Mouse (Mus musculus): ENCODE measurements at regions not wholly inside any gene's neighbourhood (a gene's known extent, or its start where the extent isn't known, plus 50 kb on each side); places are given as distances from the start of the nearest gene placed in this dataset.
"Not testable (repeated sequence)": the region's sequence is repeated elsewhere in the genome, so short reads cannot be mapped to it uniquely, and the experiment has no call there.

DNA sequence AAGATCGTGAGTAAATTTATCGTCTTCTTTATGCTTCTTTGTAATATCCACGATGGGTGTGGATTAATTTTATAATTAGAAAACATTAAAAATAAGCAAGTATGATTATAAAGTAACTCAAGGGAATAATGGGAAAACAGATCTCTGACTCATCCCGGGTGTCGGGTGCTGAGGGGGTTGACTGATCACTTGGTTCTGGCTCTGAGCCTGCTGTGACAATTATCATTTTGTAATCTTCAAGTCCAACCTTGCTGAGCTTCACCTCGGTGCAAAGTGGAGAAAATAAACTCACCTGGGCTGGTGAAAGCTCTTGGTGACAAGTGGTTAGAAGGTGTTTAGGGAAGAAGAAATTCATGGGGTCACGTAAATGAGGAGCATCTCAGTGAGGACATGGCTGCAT is 390.6 kb upstream of the Cdh5 start:
- TF ChIP-seq CTCF (IDR thresholded peaks at IDR 0.05; ENCODE audit: control insufficient read depth, insufficient read depth, insufficient read length); MAX (IDR thresholded peaks at IDR 0.05); MYOD1 (IDR thresholded peaks at IDR 0.05; ENCODE audit: control insufficient read depth, insufficient read length, low read depth): not testable (repeated sequence)

Measured in C2C12 (cell line).